Mouse (Mus musculus): ENCODE measurements around the gene Mettl7a1.

- TF ChIP-seq EP300 (IDR thresholded peaks at IDR 0.05; ENCODE audit: low read depth) (no peak), CTCF (IDR thresholded peaks at IDR 0.05; ENCODE audit: low read depth) (no peak)
These were observed 11.6 kb upstream of the Mettl7a1 start for GRCm38 (mm10) chr15:100292326-100292725.
